Mouse (Mus musculus): ENCODE data around the gene Brwd3.

DNA sequence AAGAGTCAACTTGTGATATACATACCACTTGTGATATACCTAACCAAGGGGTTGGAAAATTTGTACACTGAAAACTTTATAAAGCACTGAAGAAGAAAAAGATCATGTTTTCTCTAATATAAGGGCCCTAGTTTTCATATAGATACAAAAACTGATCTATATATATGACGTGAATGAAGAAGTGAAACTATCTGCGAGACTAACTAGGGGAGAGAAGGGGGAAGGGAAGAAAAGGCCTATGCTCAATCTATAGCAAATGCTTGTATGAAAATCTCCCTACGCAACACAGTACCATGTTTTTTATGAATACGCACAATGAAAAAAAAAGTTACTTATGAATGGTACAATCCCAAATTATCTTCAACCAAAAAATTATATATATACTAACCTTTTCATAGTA lies 50.4 kb downstream of the Brwd3 start:
- TF ChIP-seq CTCF (conservative IDR thresholded peaks at IDR 0.05; ENCODE audit: insufficient read depth, insufficient read length, low read depth, low read length), result no peak
- TF ChIP-seq POLR2A (IDR thresholded peaks at IDR 0.05; ENCODE audit: low read depth, low read length), result no peak

Data from kidney, adult 2 months (tissue).